Mouse (Mus musculus) urinary bladder, postnatal 14 days (tissue): ENCODE results near the gene Csn3.

ENCODE experiments used
- DNase-seq: peaks from one replicate; pipeline ENCODE4 v3.0.0; 2021; ENCODE audit warnings: low spot score

The Csn3 gene

DNA sequence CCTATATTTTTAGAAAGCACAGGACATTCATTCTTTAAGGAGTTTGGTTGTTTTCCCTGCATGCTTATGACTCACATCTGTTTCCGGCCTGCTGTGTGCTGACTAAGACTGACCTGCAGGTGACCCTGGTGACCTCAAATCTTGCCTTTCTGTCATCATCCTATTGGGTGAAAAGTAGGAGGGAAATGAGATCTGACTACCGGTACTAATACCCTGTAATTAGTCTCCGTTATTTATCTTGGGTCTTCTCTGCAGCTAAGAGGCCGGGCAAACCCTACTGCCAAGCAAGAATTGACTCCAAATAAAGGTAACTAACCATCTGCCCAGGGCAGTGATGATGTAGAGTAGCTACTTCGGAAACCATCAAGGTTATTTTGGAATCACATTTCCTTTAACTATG is at the start of gene Csn3:
Gene Csn3 (plus strand): TSS at position 208 of the 400 bp plus-strand sequence.
- DNase-seq: no peak

DNA sequence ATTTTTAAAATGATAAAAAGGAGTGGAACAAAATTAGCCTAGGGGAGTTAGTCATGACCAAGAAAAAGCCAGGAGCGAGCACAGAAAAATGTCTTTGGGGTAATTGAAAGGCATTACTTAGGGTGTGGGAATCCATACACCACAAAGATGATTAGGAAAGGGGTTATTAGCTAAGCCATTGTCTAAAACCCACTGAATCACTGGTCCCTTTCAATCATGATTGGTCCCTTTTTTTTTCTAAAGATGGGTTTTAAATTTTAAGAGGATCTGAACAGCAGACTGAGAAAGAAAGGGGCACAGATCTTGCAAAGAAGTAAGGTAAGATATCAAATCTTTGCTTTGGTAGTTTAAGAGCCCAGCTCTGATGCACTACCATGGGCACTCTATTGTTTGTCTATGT is 40.6 kb upstream of the Csn3 start, which contains the start of gene Odam:
Gene Odam (plus strand): TSS at position 301 of the 400 bp plus-strand sequence.
- DNase-seq: no peak

DNA sequence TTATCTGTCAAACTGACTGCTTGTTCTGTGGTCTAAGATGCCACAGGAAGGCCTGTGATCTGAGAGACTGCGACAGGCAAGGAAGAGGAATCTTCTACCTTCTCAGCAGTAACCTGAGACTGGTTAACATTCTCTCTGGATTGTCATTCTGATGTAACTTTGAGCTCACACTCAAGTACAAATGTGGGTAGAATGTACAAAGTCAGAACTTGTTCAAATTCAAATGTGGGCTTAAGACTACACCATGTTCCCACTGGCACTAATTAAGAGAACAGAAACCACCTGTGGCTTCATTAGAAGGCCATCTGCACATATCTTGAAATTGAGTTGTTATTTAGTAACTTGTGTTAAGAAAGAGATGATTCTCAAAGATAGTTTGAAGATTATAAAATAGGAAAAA is 6.2 kb downstream of the Csn3 start:
- no peak for DNase-seq

DNA sequence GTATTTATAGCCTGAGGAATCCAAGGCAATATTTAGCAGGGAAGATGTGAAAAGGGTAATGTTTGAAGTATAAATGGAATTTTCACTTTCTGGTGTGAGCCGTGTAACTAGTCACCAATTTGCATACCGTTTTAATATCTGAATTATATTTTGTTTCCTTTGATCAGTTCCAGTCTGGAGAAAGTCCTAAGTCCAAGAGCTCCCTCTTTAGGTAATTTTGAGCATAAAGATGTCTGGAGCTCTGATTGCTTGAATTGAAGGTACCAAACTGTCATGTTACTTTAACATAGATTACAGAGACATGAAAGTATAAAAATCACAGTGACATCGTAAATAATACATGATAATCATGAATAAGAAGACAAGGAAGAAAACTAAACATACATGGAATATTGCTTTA is 15.4 kb downstream of the Csn3 start:
- no peak for DNase-seq

DNA sequence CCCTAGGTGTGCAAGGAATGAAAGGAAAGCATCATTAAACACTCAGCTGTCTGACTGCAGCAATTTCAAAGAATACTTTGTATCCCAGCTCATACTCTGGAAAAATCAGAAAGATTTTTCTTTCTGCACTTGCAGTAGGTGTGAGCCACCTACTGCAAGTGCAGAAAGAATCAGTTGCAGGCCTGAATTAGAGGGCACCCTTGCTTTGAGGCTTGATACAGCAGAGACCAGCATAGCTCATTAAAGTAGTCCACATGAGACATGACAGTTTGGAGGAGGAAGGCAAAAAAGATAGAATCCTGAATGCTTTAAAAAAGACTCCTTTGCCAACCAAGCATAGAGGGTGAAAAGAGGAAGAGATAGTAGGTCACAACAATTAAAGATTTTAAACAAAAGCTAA is 17.1 kb downstream of the Csn3 start:
- DNase-seq: no peak

DNA sequence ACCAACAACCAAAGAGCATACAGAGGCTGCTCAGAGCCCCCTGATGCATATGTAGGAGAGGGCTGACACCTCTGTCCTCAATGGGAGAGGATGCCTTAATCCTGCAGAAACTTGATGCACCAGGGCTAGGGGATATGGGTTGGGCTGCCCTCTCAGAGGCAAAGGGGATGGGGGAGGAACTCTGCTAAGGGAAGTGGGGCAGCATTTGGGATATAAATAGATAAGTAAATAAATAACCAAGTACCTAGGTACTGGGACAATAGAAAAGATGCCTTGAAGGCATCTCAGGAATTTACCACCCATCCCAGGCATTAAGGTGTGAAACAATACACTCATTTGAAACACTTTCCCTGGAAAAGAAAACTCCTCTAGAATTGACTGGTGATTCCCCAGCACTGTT is 26.5 kb downstream of the Csn3 start:
- no peak for DNase-seq

DNA sequence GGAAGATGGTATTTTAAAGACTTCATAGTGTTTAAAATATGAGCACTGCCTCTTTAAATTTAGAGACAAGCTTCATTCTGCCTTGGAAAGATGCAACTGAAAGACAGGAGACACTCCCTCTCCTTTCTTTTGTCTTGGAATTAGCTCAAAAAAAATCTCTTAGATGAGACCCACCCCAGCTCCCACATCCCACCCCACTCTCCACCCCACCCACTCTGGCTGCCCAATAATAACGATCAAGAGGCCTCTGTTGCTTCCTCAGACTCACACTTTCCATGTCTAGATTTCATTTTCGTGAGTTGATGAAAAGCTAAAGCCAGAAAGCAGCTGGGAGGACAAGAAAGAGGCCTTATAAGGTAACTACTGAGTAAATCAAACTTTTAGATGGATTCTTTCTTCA is 43.8 kb downstream of the Csn3 start, which contains the start of the genes 2310003L06Rik and Gm28434:
Gene 2310003L06Rik (plus strand): TSS at position 259 of the 400 bp plus-strand sequence.
Gene Gm28434 (plus strand): TSS at position 317 of the 400 bp plus-strand sequence.
- DNase-seq: no peak

DNA sequence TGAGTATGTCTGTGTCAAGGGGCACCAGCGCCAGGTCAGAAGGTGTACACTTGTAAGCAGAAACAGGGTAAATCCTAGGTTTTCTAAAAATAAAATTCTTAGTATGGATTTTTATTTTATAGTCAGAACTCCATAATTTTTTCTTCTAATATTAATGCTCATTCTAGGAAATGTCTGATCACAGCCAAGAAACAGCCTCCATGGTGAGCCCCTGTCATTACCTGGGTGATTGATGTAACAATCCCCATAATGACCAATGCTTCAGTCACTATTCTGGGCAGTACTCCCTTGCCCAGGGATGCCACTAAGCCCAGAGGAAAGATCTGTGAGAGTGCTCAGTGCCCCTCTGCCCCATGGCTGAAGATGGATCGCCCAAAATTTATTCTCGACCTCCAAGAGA is 53.8 kb downstream of the Csn3 start, which contains the start of gene Cabs1:
Gene Cabs1 (plus strand): TSS at position 301 of the 400 bp plus-strand sequence.
- DNase-seq: no peak
